Mouse (Mus musculus): Measurements from ENCODE around the gene Col8a2.

- TF ChIP-seq CTCF (IDR thresholded peaks at IDR 0.05; ENCODE audit: borderline replicate concordance, insufficient read depth, low read length): no peak
- no peak for TF ChIP-seq POLR2A (IDR thresholded peaks at IDR 0.05; ENCODE audit: low read depth, low read length)
Measured at GRCm38 (mm10) chr4:126296617-126297101, 10.1 kb downstream of the Col8a2 start.

All from embryonic fibroblast, embryonic 13.5 days (primary cell).